Mouse (Mus musculus) myocyte (in vitro differentiated cells): ENCODE data around the gene Ugt1a9.
"Not testable (repeated sequence)": the region's sequence is repeated elsewhere in the genome, so short reads cannot be mapped to it uniquely, and the experiment has no call there.

Experiments used
- E2F4 ChIP-seq: IDR thresholded peaks from one replicate; pipeline ENCODE4 v1.6.1; 2011; ENCODE audit warnings: mild to moderate bottlenecking, control low read depth, moderate library complexity; ENCODE audit not compliant: insufficient read depth
- MAX ChIP-seq: IDR thresholded peaks from one replicate; pipeline ENCODE4 v1.6.1; 2011; ENCODE audit warnings: low read depth, mild to moderate bottlenecking, control low read depth
- MYOG ChIP-seq, 3 experiments: IDR thresholded peaks; one replicate each; pipeline ENCODE4 v1.6.1; 2011; ENCODE audit warnings: control low read depth in 2 of 3, low read depth in 2 of 3, mild to moderate bottlenecking in 2 of 3; ENCODE audit not compliant: insufficient read length in 2 of 3, control insufficient read depth in 1 of 3, insufficient read depth in 1 of 3
- POLR2A ChIP-seq: IDR thresholded peaks from one replicate; pipeline ENCODE4 v1.6.1; 2011; ENCODE audit warnings: low read depth, mild to moderate bottlenecking, control low read depth, moderate library complexity; ENCODE audit not compliant: insufficient read length
- TCF12 ChIP-seq: IDR thresholded peaks from one replicate; pipeline ENCODE4 v1.6.1; 2011; ENCODE audit warnings: mild to moderate bottlenecking, control low read depth; ENCODE audit not compliant: poor library complexity, insufficient read depth, severe bottlenecking

- TF ChIP-seq POLR2A; MYOG (IDR thresholded peaks at IDR 0.05; ENCODE audit: control insufficient read depth in 1 of 3, insufficient read depth in 1 of 3, insufficient read length in 2 of 3, low read depth in 2 of 3); E2F4; MAX; TCF12: not testable (repeated sequence)
Measured at GRCm38 (mm10) chr1:88066472-88067102, 4.0 kb upstream of the Ugt1a9 start.
